Mouse (Mus musculus) embryo, embryonic 11.5 days (tissue): ENCODE results near the gene Olfr1402.

Experiments used
- DNase-seq: peaks from one replicate; pipeline ENCODE4 v3.0.0-alpha.2; 2012; ENCODE audit warnings: low read depth, low spot score

Olfr1402 gene

GRCm38 (mm10) chr3:97421920-97422319, at the start of gene Olfr1402:
Olfr1402 (minus strand) TSS chr3:97422020.
- DNase-seq, result no peak

DNA sequence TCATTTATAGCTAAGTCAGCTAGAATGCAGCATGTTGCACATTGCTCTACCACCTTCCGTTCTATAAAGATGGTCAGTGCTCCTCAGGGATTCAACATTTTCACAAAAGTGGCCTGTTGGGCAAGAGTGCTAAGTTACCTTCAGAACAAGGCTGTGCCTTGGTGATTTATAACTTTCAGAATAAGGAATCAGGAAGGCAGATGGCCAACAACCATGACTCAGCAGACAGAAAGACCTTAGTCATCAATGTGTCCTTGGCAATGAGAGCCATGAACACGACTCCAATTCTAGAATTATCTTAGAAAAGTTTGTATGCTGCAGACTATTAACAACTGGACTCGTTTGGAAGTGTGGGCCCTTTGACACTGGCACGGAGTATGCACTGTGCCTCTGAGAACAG, 33.5 kb upstream of the Olfr1402 start:
- no peak for DNase-seq

- no peak for DNase-seq
Measured at GRCm38 (mm10) chr3:97438619-97439018, 16.8 kb upstream of the Olfr1402 start.

GRCm38 (mm10) chr3:97394289-97394688, 27.5 kb downstream of the Olfr1402 start:
- no peak for DNase-seq

DNA sequence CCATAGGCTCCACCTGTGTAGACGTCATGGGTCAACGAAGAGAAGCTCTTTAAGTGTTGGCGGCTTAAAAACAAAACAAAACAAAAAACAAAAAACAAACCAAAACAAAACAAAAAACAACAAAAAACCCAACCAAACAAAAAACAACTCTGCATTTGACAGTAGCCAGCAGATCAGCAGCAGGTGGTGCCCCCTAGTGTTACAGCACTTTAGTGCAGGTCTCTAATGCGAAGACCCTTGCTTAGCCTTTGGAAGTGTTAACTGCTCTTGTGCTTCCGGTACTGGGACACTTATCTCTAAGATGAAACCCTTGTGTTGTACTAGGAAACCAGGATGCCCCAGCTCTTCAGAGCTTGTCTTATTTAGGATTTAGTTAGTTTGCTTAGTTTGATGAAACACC, 28.7 kb downstream of the Olfr1402 start:
- DNase-seq, result no peak

DNA sequence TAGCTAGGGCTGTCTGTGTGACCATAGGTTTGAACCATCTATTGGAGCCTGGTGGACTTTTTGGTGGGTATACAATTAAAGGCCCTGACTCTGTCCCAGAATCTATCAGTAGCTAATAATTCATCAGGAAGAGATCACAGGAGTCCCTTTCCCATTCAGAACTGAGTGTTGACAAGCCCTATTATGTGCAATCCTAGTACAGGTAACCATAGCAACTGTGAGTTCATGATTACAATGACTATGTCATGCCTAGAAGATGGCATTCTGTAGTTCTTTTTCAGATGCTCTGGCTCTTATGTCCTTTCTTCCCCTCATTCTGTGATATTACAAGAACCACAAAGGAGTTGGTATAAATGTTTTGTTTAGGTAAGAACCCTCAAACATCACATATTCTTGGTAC, 51.4 kb downstream of the Olfr1402 start:
- no peak for DNase-seq

GRCm38 (mm10) chr3:97363418-97364098, 58.3 kb downstream of the Olfr1402 start:
- no peak for DNase-seq

- no peak for DNase-seq
Measured at GRCm38 (mm10) chr3:97358448-97358847, 63.4 kb downstream of the Olfr1402 start.
